Comparison of ENCODE assay signal across 8 mouse cellular contexts in the genomic region with DNA sequence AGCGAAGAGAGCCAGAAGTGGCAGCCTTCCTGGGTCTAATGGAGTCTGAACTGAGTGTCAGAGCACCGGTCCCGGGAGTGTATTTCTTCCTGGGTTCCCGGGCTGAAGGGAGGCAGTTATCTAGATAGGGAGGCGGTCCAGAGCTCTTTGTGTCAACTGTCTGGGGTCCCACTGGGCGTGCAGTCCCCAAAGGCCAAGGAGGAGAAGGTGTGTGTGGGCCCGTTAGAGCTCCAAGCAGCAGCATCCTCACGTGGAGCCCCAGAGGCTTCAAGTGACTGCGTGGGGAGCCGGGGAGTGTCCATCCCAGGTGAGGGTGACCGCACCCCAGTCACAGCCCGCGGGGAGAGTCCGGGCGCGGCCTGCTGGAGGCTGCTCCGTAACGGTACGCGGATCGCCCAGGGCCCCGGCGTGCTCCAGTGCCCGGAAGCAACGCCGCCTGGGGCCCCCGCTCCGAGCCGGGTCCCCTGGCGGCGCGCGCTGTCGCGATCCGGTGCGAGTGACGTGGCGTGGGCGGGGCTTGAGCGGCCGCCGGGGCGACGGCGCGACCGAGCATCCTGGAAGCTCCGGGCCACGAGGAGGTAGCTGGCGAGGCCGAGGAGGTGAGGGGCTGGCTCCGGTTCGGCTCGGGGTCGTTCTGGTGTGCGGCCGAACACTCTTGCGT. TPM values are rescaled to one million over a fixed set of nuclear protein-coding genes. Genes with fewer than 3 reads are reported as not detected.
A peak's percentile ranks its signal among the peaks of the same experiment; 100 is the strongest.
DNase-seq lines count a peak whose midpoint lies in the region; ATAC-seq and TF ChIP-seq lines count a peak whose summit lies in the region.

TSS of gene Slc7a6 (plus strand) at position 502 of the 661 bp plus-strand sequence.

- peaks cover 12% of the 10 kb centered on the region for H3K36me3 ChIP-seq in hindbrain, embryonic 13.5 days

- in situ Hi-C loops in Patski (cut with MboI; ENCODE audit: low pct_unique_long_range_greater_than_20kb): no loop called here

- no peak for DNase-seq in Patski (ENCODE audit: low read depth, low spot score)
- peak; percentile 87 to 93 for DNase-seq in cerebellum, postnatal 14 days
- peak; percentile 79 to 81 for DNase-seq in frontal cortex, postnatal 25 days (ENCODE audit: low spot score in 2 of 2)
- DNase-seq in layer of hippocampus, postnatal 36 days: peak; percentile 86 to 90
- DNase-seq in lung, postnatal 25 days (ENCODE audit: low spot score): peak; percentile 86
- peak; percentile 83 for DNase-seq in retina, embryonic 14.5 days (ENCODE audit: low spot score)
- peak; percentile 72 to 91 for DNase-seq in urinary bladder, adult 18-20 months (ENCODE audit: low spot score in 2 of 2)

- H3K9me3 ChIP-seq in hindbrain, embryonic 13.5 days: no peaks in the 10 kb centered on the region

- H3K4me3 ChIP-seq in hindbrain, embryonic 13.5 days: peak within 1 kb of the TSS; percentile 70

- peak; percentile 75 for ATAC-seq in Patski
- peak; percentile 90 for ATAC-seq in hindbrain, embryonic 13.5 days (ENCODE audit: low FRiP score)

- CTCF ChIA-PET in Patski (lab: Charles Lee): interaction anchor here (0.9 to 1.7 kb wide), 3 partner anchors 12 to 30 kb away, joined by 3 to 5 read pairs (median 4); no protein-coding TSS in a partner anchor

- H3K27ac ChIP-seq in hindbrain, embryonic 13.5 days: peak within 1 kb of the TSS; percentile 96

- 1% methylated on average over 54 of the region's 59 CpGs for WGBS in hindbrain, embryonic 13.5 days

- peaks cover 13% of the 10 kb centered on the region for H3K4me1 ChIP-seq in hindbrain, embryonic 13.5 days (replicated peaks)

- no peaks in the 10 kb centered on the region for H3K27me3 ChIP-seq in Patski
- H3K27me3 ChIP-seq in hindbrain, embryonic 13.5 days: no peaks in the 10 kb centered on the region

- TF ChIP-seq CTCF in Patski (IDR thresholded peaks at IDR 0.05): no peak

- POLR2A ChIA-PET in Patski (lab: Charles Lee): interaction anchor here (0.8 to 2.1 kb wide), 5 partner anchors 17 to 30 kb away, joined by 3 to 13 read pairs (median 4); partner anchors contain the start of gene Pla2g15

- H3K9ac ChIP-seq in hindbrain, embryonic 13.5 days: peak within 1 kb of the TSS; percentile 93

- H3K4me2 ChIP-seq in hindbrain, embryonic 13.5 days: peak within 1 kb of the TSS; percentile 90

RNA-seq across cellular contexts. Expression of gene Slc7a6, which starts in this region (rescaled TPM):
- 129 TPM for polyA plus RNA-seq in Patski (2021)
- 66.4 and 71.4 TPM in 2 replicates for polyA plus RNA-seq in hindbrain, embryonic 13.5 days (2015; fragmentation: Nextera tagmentation; extraction: Ambion mirVana)
- 10 to 100 TPM; 22.2 to 32.7 TPM for total RNA-seq in layer of hippocampus, postnatal 36 days (2021)
